Mouse (Mus musculus) thymus, adult 2 months (tissue): ENCODE measurements around the gene Resf1.

Experiments used
- CTCF ChIP-seq: fragments of 200-500 bp; IDR thresholded peaks from 2 replicates; pipeline ENCODE4 v1.5.1; 2012; ENCODE audit warnings: mild to moderate bottlenecking, control low read depth, low read length, moderate library complexity, borderline replicate concordance; ENCODE audit not compliant: control insufficient read depth, poor library complexity, insufficient read depth; ENCODE audit errors: extremely low read depth
- POLR2A ChIP-seq: fragments of 200-500 bp; IDR thresholded peaks from 2 replicates; pipeline ENCODE4 v1.6.1; 2012; ENCODE audit warnings: mild to moderate bottlenecking, low read length, control low read depth, moderate library complexity; ENCODE audit not compliant: control insufficient read depth, poor library complexity, insufficient read depth; ENCODE audit errors: extremely low read depth

GRCm38 (mm10) chr6:149383531-149383930 lies 74.3 kb downstream of the Resf1 start:
- TF ChIP-seq CTCF (no peak), POLR2A (no peak)
